Mouse (Mus musculus): ENCODE data around the gene Man2a2. TPM values are rescaled to one million over a fixed set of nuclear protein-coding genes. Genes with fewer than 3 reads are reported as not detected.

Gene Man2a2
- polyA plus RNA-seq, 1 experiment, result 167 TPM

GRCm38 (mm10) chr7:80413512-80414302, 42.5 kb upstream of the Man2a2 start:
- TF ChIP-seq CTCF (IDR thresholded peaks at IDR 0.05; ENCODE audit: borderline replicate concordance, insufficient read depth, low read depth, low read length) (no peak), POLR2A (IDR thresholded peaks at IDR 0.05; ENCODE audit: borderline replicate concordance, insufficient read depth, low read length) (no peak)
- H3K4me1 ChIP-seq (ENCODE audit: control insufficient read depth, insufficient read depth, low read length), result no peaks in the 10 kb centered on the region
- no peaks in the 10 kb centered on the region for H3K27me3 ChIP-seq (ENCODE audit: control insufficient read depth, insufficient read depth, low read length)
- WGBS, result 69% methylated on average over 9 of the region's 9 CpGs
- H3K27ac ChIP-seq (ENCODE audit: insufficient read depth, low read length), result no peak overlapping the region
- no peak overlapping the region for H3K4me3 ChIP-seq (replicated peaks; ENCODE audit: insufficient read depth, low read depth, low read length)
- DNase-seq, result no peak

- TF ChIP-seq POLR2A (IDR thresholded peaks at IDR 0.05; ENCODE audit: borderline replicate concordance, insufficient read depth, low read length), result no peak
- no peak for TF ChIP-seq CTCF (IDR thresholded peaks at IDR 0.05; ENCODE audit: borderline replicate concordance, insufficient read depth, low read depth, low read length)
- Histone ChIP-seq H3K4me1 (ENCODE audit: control insufficient read depth, insufficient read depth, low read length) (no peaks in the 10 kb centered on the region), H3K4me3 (replicated peaks; ENCODE audit: insufficient read depth, low read depth, low read length) (no peak overlapping the region), H3K27me3 (ENCODE audit: control insufficient read depth, insufficient read depth, low read length) (no peaks in the 10 kb centered on the region), H3K27ac (ENCODE audit: insufficient read depth, low read length) (no peak overlapping the region)
- 72% methylated on average over 5 of the region's 5 CpGs for whole genome bisulfite sequencing
- no peak for DNase-seq
Observed at GRCm38 (mm10) chr7:80412781-80413180, 41.6 kb upstream of the Man2a2 start.

- 50% methylated on average over 10 of the region's 10 CpGs for WGBS
- no peaks in the 10 kb centered on the region for H3K4me1 ChIP-seq (ENCODE audit: control insufficient read depth, insufficient read depth, low read length)
- TF ChIP-seq CTCF (IDR thresholded peaks at IDR 0.05; ENCODE audit: borderline replicate concordance, insufficient read depth, low read depth, low read length) (no peak), POLR2A (IDR thresholded peaks at IDR 0.05; ENCODE audit: borderline replicate concordance, insufficient read depth, low read length) (no peak)
- H3K27me3 ChIP-seq (ENCODE audit: control insufficient read depth, insufficient read depth, low read length), result no peaks in the 10 kb centered on the region
- H3K4me3 ChIP-seq (replicated peaks; ENCODE audit: insufficient read depth, low read depth, low read length), result no peak overlapping the region
- no peak for DNase-seq
- no peak overlapping the region for H3K27ac ChIP-seq (ENCODE audit: insufficient read depth, low read length)
Observed at GRCm38 (mm10) chr7:80412279-80412678, 41.1 kb upstream of the Man2a2 start.

GRCm38 (mm10) chr7:80410380-80410779, 39.2 kb upstream of the Man2a2 start:
- DNase-seq, result no peak
- H3K27ac ChIP-seq (ENCODE audit: insufficient read depth, low read length), result no peak overlapping the region
- no peaks in the 10 kb centered on the region for H3K4me1 ChIP-seq (ENCODE audit: control insufficient read depth, insufficient read depth, low read length)
- H3K27me3 ChIP-seq (ENCODE audit: control insufficient read depth, insufficient read depth, low read length), result no peaks in the 10 kb centered on the region
- H3K4me3 ChIP-seq (replicated peaks; ENCODE audit: insufficient read depth, low read depth, low read length), result no peak overlapping the region
- WGBS, result 69% methylated on average over 9 of the region's 9 CpGs
- TF ChIP-seq POLR2A (IDR thresholded peaks at IDR 0.05; ENCODE audit: borderline replicate concordance, insufficient read depth, low read length) (no peak), CTCF (IDR thresholded peaks at IDR 0.05; ENCODE audit: borderline replicate concordance, insufficient read depth, low read depth, low read length) (no peak)

GRCm38 (mm10) chr7:80407712-80408111, 36.5 kb upstream of the Man2a2 start:
- WGBS, result 88% methylated on average over 9 of the region's 9 CpGs
- Histone ChIP-seq H3K27me3 (ENCODE audit: control insufficient read depth, insufficient read depth, low read length) (no peaks in the 10 kb centered on the region), H3K4me3 (replicated peaks; ENCODE audit: insufficient read depth, low read depth, low read length) (no peak overlapping the region), H3K27ac (ENCODE audit: insufficient read depth, low read length) (no peak overlapping the region), H3K4me1 (ENCODE audit: control insufficient read depth, insufficient read depth, low read length) (peaks cover 4% of the 10 kb centered on the region; the same call in 1 of the 2 replicates)
- TF ChIP-seq CTCF (IDR thresholded peaks at IDR 0.05; ENCODE audit: borderline replicate concordance, insufficient read depth, low read depth, low read length), result no peak
- TF ChIP-seq POLR2A (IDR thresholded peaks at IDR 0.05; ENCODE audit: borderline replicate concordance, insufficient read depth, low read length), result no peak
- no peak for DNase-seq

- DNase-seq, result no peak
- TF ChIP-seq CTCF (IDR thresholded peaks at IDR 0.05; ENCODE audit: borderline replicate concordance, insufficient read depth, low read depth, low read length) (no peak), POLR2A (IDR thresholded peaks at IDR 0.05; ENCODE audit: borderline replicate concordance, insufficient read depth, low read length) (no peak)
- peaks cover 4% of the 10 kb centered on the region; the same call in 1 of the 2 replicates for H3K4me1 ChIP-seq (ENCODE audit: control insufficient read depth, insufficient read depth, low read length)
- H3K27me3 ChIP-seq (ENCODE audit: control insufficient read depth, insufficient read depth, low read length), result no peaks in the 10 kb centered on the region
- 95% methylated on average over 3 of the region's 3 CpGs for WGBS
- H3K4me3 ChIP-seq (replicated peaks; ENCODE audit: insufficient read depth, low read depth, low read length), result no peak overlapping the region
- H3K27ac ChIP-seq (ENCODE audit: insufficient read depth, low read length), result no peak overlapping the region
Observed at GRCm38 (mm10) chr7:80406186-80406585, 35.0 kb upstream of the Man2a2 start.

GRCm38 (mm10) chr7:80405188-80405695, 34.1 kb upstream of the Man2a2 start, which contains the start of gene Furin:
TSS of gene Furin (minus strand) at chr7:80405436.
- Histone ChIP-seq H3K27me3 (ENCODE audit: control insufficient read depth, insufficient read depth, low read length) (no peaks in the 10 kb centered on the region), H3K4me1 (ENCODE audit: control insufficient read depth, insufficient read depth, low read length) (peaks cover 4% of the 10 kb centered on the region; the same call in 1 of the 2 replicates), H3K4me3 (replicated peaks; ENCODE audit: insufficient read depth, low read depth, low read length) (no peak within 1 kb of the TSS), H3K27ac (ENCODE audit: insufficient read depth, low read length) (no peak within 1 kb of the TSS)
- WGBS, result 73% methylated on average over 9 of the region's 9 CpGs
- TF ChIP-seq CTCF (IDR thresholded peaks at IDR 0.05; ENCODE audit: borderline replicate concordance, insufficient read depth, low read depth, low read length) (no peak), POLR2A (IDR thresholded peaks at IDR 0.05; ENCODE audit: borderline replicate concordance, insufficient read depth, low read length) (no peak)
- no peak for DNase-seq

Measured in cerebellum, adult 2 months (tissue).